Mouse (Mus musculus): ENCODE results near the gene Dennd1b. TPM values are rescaled to one million over a fixed set of nuclear protein-coding genes. Genes with fewer than 3 reads are reported as not detected.

Dennd1b gene
- polyA plus RNA-seq, 1 experiment from 2014 or later: 3.1 TPM

DNA sequence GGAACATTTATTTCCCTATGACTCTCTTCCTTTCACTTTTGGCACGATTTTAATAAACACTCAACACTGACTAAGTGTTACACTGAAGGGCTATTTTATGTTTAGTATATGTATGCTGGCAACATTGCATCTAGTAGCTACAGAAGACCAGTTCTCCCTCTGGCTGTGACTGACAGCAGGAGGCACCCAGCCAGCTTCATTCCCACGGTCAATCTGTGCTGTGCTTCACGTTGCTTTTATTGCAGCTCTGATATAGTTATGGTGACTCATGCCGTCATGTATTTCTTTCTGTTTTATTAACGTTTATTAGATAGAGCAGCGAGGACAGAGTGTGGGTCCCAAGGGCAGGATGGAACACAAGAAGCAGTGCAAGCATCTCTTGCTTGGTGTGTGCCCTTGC, 20.2 kb downstream of the Dennd1b start:
- Histone ChIP-seq H3K36me3 (replicated peaks) (no peaks in the 10 kb centered on the region), H3K4me2 (no peak overlapping the region), H3K4me3 (replicated peaks) (no peak overlapping the region), H3K27ac (replicated peaks) (no peak overlapping the region), H3K27me3 (no peaks in the 10 kb centered on the region), H3K4me1 (replicated peaks) (no peaks in the 10 kb centered on the region), H3K9me3 (replicated peaks) (no peaks in the 10 kb centered on the region), H3K9ac (no peak overlapping the region)
- ATAC-seq (ENCODE audit: insufficient read depth): no peak
- 58% methylated on average over 6 of the region's 6 CpGs for WGBS (ENCODE audit: insufficient replicate concordance)

DNA sequence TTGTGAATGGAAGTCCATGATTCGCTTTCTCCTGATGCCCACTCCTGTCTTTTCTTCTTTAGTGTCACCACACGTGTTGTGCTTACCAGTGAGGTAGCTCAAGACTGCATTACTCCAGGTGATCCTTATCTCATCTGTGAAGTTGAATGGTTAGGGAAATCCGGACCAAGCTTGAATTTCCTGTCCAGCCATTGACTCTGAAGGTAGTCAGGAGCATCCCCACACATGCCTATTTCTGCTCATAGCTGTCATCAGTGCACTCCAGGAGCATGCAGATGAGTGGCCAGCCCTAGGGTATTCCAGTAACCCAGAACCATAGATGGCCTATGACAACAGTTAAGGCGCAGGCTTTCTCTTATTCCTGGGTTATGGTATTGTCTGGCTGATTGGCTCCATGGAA, 20.9 kb downstream of the Dennd1b start:
- no peak overlapping the region for H3K4me2 ChIP-seq
- no peaks in the 10 kb centered on the region for H3K27me3 ChIP-seq
- H3K4me3 ChIP-seq (replicated peaks): no peak overlapping the region
- no peak overlapping the region for H3K9ac ChIP-seq
- no peak overlapping the region for H3K27ac ChIP-seq (replicated peaks)
- H3K4me1 ChIP-seq (replicated peaks): no peaks in the 10 kb centered on the region
- 66% methylated on average over 4 of the region's 4 CpGs for WGBS (ENCODE audit: insufficient replicate concordance)
- no peaks in the 10 kb centered on the region for H3K9me3 ChIP-seq (replicated peaks)
- no peaks in the 10 kb centered on the region for H3K36me3 ChIP-seq (replicated peaks)
- ATAC-seq (ENCODE audit: insufficient read depth): no peak

DNA sequence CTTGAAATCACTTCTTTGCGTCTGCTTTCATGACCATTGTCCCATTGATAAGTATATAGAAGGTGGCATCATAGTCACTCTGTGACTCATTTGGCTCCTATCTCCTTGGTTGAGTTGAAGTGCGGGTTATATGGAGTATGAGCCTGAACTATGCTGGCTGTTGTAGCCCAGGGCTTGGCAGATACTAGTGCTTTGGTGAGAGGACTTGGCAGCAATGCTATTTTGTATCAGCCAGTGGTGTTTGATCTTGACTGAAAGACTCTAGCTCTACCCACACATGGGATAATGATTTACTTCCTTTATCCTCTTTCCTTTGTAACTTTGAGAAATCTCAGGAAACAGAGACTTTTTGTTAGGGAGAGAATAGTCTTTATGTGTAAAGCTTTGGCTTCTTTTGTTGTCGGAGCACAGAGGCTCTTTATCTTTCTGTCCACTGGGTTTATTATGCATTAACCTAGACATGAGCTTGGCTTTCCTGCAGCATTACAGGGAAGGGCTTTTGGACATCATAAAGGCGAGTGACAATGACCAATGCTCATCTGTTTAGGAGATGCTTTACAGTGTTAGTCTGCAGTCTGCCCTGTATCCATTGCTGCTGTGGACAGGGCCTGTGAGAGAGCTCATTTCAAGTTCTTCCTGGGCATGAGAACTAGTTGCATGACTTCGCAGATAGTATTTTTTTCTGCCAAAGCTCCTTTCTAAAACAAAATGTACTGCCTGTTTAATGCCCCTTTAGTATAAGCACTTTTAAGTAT, 29.3 kb downstream of the Dennd1b start:
- no peaks in the 10 kb centered on the region for H3K4me1 ChIP-seq (replicated peaks)
- WGBS (ENCODE audit: insufficient replicate concordance): 62% methylated on average over 5 of the region's 5 CpGs
- no peak overlapping the region for H3K9ac ChIP-seq
- H3K4me2 ChIP-seq: no peak overlapping the region
- H3K4me3 ChIP-seq (replicated peaks): no peak overlapping the region
- ATAC-seq (ENCODE audit: insufficient read depth): no peak
- no peaks in the 10 kb centered on the region for H3K36me3 ChIP-seq (replicated peaks)
- no peaks in the 10 kb centered on the region for H3K9me3 ChIP-seq (replicated peaks)
- no peak overlapping the region for H3K27ac ChIP-seq (replicated peaks)
- no peaks in the 10 kb centered on the region for H3K27me3 ChIP-seq

DNA sequence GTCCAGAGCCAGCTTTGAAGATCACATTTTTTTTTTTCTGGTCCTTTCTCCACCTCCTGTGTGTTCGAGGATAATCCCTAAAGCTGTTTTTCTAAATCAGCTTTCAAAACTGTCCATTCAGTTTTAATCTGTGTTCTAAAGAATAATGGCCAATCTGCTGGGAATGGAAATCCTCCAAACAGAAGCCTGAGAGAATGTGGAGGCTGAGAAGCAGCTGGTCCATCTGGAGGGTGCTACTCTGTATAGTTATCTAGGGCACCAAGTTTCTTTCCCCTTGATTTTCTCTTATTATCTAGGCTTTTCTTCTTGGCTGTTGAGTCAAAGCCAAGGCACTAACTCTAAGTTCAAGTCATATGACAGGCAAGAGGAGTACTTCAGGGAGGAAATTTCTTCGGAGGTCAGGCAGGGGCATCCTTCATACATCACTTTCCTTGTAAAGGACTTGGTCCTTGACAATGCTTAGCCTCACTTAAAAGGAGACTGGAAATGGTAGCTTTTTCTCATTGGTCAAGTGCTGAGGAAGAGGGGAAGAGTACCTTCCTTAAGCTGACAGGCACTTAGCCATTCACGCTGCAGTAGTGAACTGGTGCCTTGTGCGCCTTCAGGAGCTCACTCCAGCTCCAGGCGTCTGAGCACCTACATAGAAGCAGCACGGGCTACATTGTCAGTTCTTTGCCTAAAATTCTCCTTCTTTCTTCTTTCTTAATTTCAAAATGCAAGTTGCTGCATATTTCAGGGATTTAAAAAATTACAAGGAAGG, 32.6 kb downstream of the Dennd1b start:
- ATAC-seq (ENCODE audit: insufficient read depth): no peak
- Histone ChIP-seq H3K4me2 (no peak overlapping the region), H3K4me3 (replicated peaks) (no peak overlapping the region), H3K36me3 (replicated peaks) (no peaks in the 10 kb centered on the region), H3K9me3 (replicated peaks) (no peaks in the 10 kb centered on the region), H3K27me3 (no peaks in the 10 kb centered on the region), H3K9ac (no peak overlapping the region), H3K27ac (replicated peaks) (no peak overlapping the region), H3K4me1 (replicated peaks) (no peaks in the 10 kb centered on the region)
- 69% methylated on average over 6 of the region's 6 CpGs for WGBS (ENCODE audit: insufficient replicate concordance)

DNA sequence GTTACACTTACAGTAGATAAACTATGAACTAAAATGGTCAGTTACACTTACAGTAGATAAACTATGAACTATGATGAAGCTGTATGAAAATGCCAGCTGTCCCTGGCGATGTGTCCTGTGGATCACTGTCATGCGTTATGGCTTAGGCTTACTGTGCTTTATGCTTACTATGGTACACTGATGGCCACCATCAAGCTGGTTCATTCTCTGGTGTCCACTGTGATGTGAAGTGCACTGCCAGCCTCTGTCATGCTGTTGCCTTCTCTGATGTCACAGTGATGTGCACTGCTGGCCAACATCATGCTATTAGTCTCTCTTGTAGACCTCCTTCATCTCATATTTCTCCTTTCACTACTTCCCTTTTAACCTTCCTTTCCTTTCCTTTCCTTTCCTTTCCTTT, 33.4 kb downstream of the Dennd1b start:
- no peak overlapping the region for H3K9ac ChIP-seq
- no peak overlapping the region for H3K4me3 ChIP-seq (replicated peaks)
- H3K9me3 ChIP-seq (replicated peaks): no peaks in the 10 kb centered on the region
- no peak for ATAC-seq (ENCODE audit: insufficient read depth)
- no peak overlapping the region for H3K4me2 ChIP-seq
- no peaks in the 10 kb centered on the region for H3K36me3 ChIP-seq (replicated peaks)
- no peaks in the 10 kb centered on the region for H3K4me1 ChIP-seq (replicated peaks)
- no peak overlapping the region for H3K27ac ChIP-seq (replicated peaks)
- no peaks in the 10 kb centered on the region for H3K27me3 ChIP-seq
- WGBS (ENCODE audit: insufficient replicate concordance): 82% methylated on average over 2 of the region's 2 CpGs

DNA sequence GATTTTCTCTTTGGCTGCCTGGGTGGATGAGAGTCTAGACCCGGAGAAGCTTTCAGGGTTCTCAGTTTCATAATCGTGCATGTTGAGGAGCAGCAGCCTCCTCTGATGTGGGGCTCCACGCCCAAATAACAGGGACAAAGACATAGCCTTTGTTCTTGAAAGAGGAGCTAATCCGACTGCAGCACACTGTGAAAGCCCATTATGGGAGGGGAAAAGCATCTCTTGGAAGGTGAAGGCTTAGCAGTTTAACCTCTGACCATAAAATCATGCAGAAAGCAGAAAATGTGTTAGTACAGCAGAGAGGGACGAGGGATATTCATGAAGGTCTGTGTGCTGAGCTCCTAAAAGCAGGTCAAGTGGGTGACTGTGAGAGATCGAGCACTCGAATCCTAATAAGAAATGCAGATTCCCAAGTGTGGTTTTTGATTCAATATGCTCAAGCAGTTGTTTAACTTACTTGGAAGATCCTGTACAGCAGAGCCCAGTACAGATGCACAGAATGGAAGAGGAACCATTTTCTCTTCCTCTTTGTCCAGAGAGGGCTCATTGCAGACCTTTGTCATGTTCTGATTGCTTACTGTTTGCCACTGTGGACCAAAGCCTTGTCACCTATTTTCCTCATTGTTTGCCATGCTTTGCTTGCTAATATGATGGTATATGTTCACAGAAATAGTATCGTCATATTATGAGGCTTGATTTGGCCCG, 37.6 kb downstream of the Dennd1b start:
- no peaks in the 10 kb centered on the region for H3K4me1 ChIP-seq (replicated peaks)
- no peak overlapping the region for H3K27ac ChIP-seq (replicated peaks)
- H3K9me3 ChIP-seq (replicated peaks): no peaks in the 10 kb centered on the region
- no peak overlapping the region for H3K9ac ChIP-seq
- no peak overlapping the region for H3K4me3 ChIP-seq (replicated peaks)
- H3K36me3 ChIP-seq (replicated peaks): no peaks in the 10 kb centered on the region
- H3K27me3 ChIP-seq: no peaks in the 10 kb centered on the region
- H3K4me2 ChIP-seq: no peak overlapping the region
- ATAC-seq (ENCODE audit: insufficient read depth): no peak
- WGBS (ENCODE audit: insufficient replicate concordance): 55% methylated on average over 9 of the region's 9 CpGs

DNA sequence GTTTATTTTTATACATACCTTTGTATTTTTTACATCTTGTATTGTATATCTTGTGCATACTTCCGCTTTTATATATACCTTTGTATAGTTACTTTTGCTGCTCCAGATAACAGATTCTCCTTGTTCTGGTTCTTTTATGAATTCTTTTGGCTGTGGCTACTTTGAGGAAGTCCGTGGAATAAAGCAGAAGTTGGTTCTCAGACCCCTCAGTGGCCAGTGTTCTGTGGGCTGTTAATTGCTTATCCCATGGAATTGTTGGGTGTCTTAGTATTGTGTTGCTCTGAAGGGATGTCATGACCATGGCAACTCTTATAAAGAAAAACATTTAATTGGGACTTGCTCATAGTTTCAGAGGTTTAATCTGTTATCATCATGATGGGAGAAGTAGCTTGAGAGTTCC, 40.3 kb downstream of the Dennd1b start:
- Histone ChIP-seq H3K27me3 (no peaks in the 10 kb centered on the region), H3K4me3 (replicated peaks) (no peak overlapping the region), H3K36me3 (replicated peaks) (no peaks in the 10 kb centered on the region), H3K4me1 (replicated peaks) (no peaks in the 10 kb centered on the region), H3K9me3 (replicated peaks) (no peaks in the 10 kb centered on the region), H3K4me2 (no peak overlapping the region), H3K27ac (replicated peaks) (no peak overlapping the region), H3K9ac (no peak overlapping the region)
- ATAC-seq (ENCODE audit: insufficient read depth): no peak
- WGBS (ENCODE audit: insufficient replicate concordance): 44% methylated on average over 2 of the region's 2 CpGs

DNA sequence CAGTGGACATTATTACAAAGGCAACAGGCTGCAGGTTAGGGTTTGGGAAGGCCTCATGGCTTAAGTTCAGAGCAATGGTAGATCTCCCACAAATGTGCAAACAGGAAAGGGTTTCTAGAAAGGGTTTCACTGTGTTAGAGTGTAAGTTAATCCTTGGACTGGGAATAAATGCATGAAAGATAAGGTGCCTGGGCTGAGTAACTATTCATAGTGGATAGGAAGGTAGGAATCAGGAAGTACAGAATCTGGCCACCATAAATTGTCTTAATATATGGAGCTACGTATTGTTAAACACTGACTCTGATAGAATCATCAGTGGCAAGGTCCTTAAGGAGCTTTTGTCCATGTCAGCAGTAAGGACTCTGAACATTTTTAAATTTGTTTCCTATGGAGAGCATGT, 42.8 kb downstream of the Dennd1b start:
- no peak overlapping the region for H3K4me2 ChIP-seq
- WGBS (ENCODE audit: insufficient replicate concordance): 67% methylated on average over 1 of the region's 1 CpGs
- no peaks in the 10 kb centered on the region for H3K27me3 ChIP-seq
- H3K4me1 ChIP-seq (replicated peaks): no peaks in the 10 kb centered on the region
- no peak overlapping the region for H3K27ac ChIP-seq (replicated peaks)
- no peaks in the 10 kb centered on the region for H3K9me3 ChIP-seq (replicated peaks)
- H3K4me3 ChIP-seq (replicated peaks): no peak overlapping the region
- H3K36me3 ChIP-seq (replicated peaks): no peaks in the 10 kb centered on the region
- no peak for ATAC-seq (ENCODE audit: insufficient read depth)
- H3K9ac ChIP-seq: no peak overlapping the region

DNA sequence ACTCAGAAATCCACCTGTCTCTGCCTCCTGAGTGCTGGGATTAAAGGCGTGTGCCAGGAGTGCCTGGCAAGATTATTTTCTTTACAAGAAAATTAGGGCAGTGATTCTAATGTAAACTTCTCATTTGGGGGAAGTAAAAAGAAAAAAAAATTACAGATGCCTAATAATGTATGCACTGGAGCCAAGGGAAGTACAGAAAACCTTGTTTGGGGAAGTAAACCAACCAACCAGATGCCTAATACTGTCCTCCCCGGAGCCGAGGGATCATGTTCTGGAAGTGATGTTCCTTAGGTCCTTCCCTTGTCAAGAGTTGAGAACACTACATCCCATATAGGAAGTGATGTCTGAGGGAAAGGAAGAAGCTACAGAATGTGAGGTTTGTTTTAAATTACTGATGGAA, 44.2 kb downstream of the Dennd1b start:
- H3K4me2 ChIP-seq: no peak overlapping the region
- no peaks in the 10 kb centered on the region for H3K36me3 ChIP-seq (replicated peaks)
- no peaks in the 10 kb centered on the region for H3K4me1 ChIP-seq (replicated peaks)
- H3K9me3 ChIP-seq (replicated peaks): no peaks in the 10 kb centered on the region
- no peaks in the 10 kb centered on the region for H3K27me3 ChIP-seq
- no peak for ATAC-seq (ENCODE audit: insufficient read depth)
- no peak overlapping the region for H3K4me3 ChIP-seq (replicated peaks)
- H3K27ac ChIP-seq (replicated peaks): no peak overlapping the region
- no peak overlapping the region for H3K9ac ChIP-seq
- 57% methylated on average over 3 of the region's 3 CpGs for WGBS (ENCODE audit: insufficient replicate concordance)

DNA sequence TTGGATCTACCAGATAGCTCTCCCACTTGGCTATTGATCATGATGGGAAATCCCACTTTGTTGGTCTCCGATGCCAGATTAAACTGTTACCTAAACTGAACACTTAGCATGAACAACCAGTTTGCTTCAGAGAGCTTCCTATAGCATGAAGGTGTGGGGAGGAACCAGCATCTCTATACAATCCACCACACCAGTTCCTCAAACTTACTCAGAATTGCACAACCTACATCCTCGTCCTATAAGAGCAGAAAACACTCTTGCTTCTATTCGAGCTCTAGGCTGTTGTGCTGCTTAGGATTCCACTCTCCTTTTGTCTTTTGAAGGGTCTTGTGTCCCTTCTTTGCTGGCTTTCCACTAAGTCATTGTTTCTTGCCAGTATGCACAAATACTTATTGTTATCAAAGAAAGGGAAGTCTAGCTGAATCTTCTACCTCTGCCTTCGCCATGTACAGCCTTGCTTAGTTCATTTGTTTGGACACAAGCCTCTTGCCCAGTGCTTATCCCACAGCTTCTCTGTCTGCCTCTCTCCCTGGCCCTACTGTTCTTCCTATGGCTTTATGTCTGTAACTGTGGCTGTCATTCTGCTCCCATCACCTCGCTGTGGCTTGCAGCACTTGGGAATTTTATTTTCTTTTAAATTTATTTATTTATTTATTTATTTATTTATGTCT, 52.0 kb downstream of the Dennd1b start:
- Histone ChIP-seq H3K36me3 (replicated peaks) (no peaks in the 10 kb centered on the region), H3K9ac (no peak overlapping the region), H3K4me1 (replicated peaks) (no peaks in the 10 kb centered on the region), H3K27me3 (no peaks in the 10 kb centered on the region), H3K4me2 (no peak overlapping the region), H3K27ac (replicated peaks) (no peak overlapping the region), H3K4me3 (replicated peaks) (no peak overlapping the region), H3K9me3 (replicated peaks) (no peaks in the 10 kb centered on the region)
- no peak for ATAC-seq (ENCODE audit: insufficient read depth)
- WGBS (ENCODE audit: insufficient replicate concordance): 48% methylated on average over 5 of the region's 5 CpGs

DNA sequence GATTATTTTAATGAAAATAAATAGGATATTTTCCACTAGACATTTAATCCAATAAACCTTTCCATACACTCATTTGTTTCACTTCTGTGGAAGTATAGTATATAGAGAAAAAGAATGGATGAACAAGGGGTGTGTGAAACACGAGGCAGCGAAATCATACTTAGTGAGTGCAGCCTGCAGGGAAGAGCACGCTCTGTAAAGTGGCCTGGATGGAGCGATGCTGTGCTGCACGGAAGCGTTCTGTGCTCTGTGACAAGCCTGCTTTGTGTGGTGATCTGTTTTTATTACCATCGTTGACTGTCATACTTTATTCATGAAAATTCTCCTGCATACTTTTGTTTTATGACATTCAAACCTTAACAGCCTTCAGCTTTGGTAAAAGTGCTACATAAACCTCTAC, 58.1 kb downstream of the Dennd1b start:
- 75% methylated on average over 7 of the region's 7 CpGs for WGBS (ENCODE audit: insufficient replicate concordance)
- Histone ChIP-seq H3K4me3 (replicated peaks) (no peak overlapping the region), H3K36me3 (replicated peaks) (no peaks in the 10 kb centered on the region), H3K9ac (no peak overlapping the region), H3K27ac (replicated peaks) (no peak overlapping the region), H3K9me3 (replicated peaks) (no peaks in the 10 kb centered on the region), H3K4me2 (no peak overlapping the region), H3K4me1 (replicated peaks) (no peaks in the 10 kb centered on the region), H3K27me3 (no peaks in the 10 kb centered on the region)
- ATAC-seq (ENCODE audit: insufficient read depth): no peak

Measured in liver, embryonic 15.5 days (tissue).